In the genomic region with DNA sequence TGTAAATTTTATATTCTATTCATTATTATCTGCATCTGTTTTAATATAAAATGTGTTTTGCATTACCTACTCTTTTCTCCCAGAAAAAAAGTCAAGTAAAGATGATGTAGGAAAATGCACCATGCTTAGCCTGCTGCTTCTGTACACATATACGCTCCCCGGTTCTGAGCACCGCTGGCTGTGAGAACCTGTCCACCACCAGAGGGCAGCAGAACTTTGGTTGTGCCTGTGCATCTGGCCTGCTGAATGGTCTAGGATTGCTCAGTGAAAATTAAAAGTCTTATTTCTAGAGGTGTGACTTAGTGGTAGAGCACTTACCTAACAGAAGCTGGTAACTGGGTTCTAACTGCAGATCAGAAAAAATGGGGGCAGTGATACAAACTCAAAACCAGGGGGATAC, we compare ENCODE assay signal across 8 mouse cellular contexts. TPM values are rescaled to one million over a fixed set of nuclear protein-coding genes. Genes with fewer than 3 reads are reported as not detected.
DNase-seq lines count a peak whose midpoint lies in the region; ATAC-seq and TF ChIP-seq lines count a peak whose summit lies in the region.

No protein-coding gene starts in this region.

- DNase-seq in Muller cell, postnatal 12 days (ENCODE audit: inconsistent ontology term) = peak; percentile 50
- peak; percentile 93 to 95 for DNase-seq in cerebellum, postnatal 10 days
- DNase-seq in frontal cortex, postnatal 10 days (ENCODE audit: low spot score in 2 of 2) = peak; percentile 63 to 81
- peak; percentile 83 to 91 for DNase-seq in layer of hippocampus, postnatal 14 days (ENCODE audit: low spot score in 2 of 2)
- peak; percentile 88 for DNase-seq in lung, postnatal 0 days (ENCODE audit: low spot score)
- peak; percentile 63 for DNase-seq in retina, adult 2 months (ENCODE audit: low read depth, low spot score)
- DNase-seq in thymus, postnatal 14 days = peak; percentile 80

- H3K9ac ChIP-seq in hindbrain, embryonic 12.5 days = no peak overlapping the region
- H3K9ac ChIP-seq in lung, postnatal 0 days (replicated peaks; ENCODE audit: low read depth) = no peak overlapping the region

- no peaks in the 10 kb centered on the region for H3K27me3 ChIP-seq in hindbrain, embryonic 12.5 days
- H3K27me3 ChIP-seq in lung, postnatal 0 days (replicated peaks; ENCODE audit: insufficient read depth, low read length) = no peaks in the 10 kb centered on the region

- H3K4me3 ChIP-seq in hindbrain, embryonic 12.5 days = no peak overlapping the region
- H3K4me3 ChIP-seq in lung, postnatal 0 days (ENCODE audit: low read depth, low read length) = no peak overlapping the region

- peak; percentile 87 for ATAC-seq in hindbrain, embryonic 12.5 days (ENCODE audit: low FRiP score)
- ATAC-seq in lung, postnatal 0 days = peak; percentile 71

- TF ChIP-seq EP300 in lung, postnatal 0 days (IDR thresholded peaks at IDR 0.05) = no peak

- WGBS in hindbrain, embryonic 12.5 days = 31% methylated on average over 3 of the region's 3 CpGs
- 15% methylated on average over 3 of the region's 3 CpGs for WGBS in lung, postnatal 0 days

- H3K36me3 ChIP-seq in hindbrain, embryonic 12.5 days = peaks cover 56% of the 10 kb centered on the region
- H3K36me3 ChIP-seq in lung, postnatal 0 days (ENCODE audit: insufficient read depth, low read length) = peaks cover 26% of the 10 kb centered on the region; the same call in 1 of the 2 replicates

- H3K4me2 ChIP-seq in hindbrain, embryonic 12.5 days (replicated peaks) = no peak overlapping the region
- H3K4me2 ChIP-seq in lung, postnatal 0 days (replicated peaks; ENCODE audit: low read depth, low read length) = no peak overlapping the region

- no peaks in the 10 kb centered on the region for H3K9me3 ChIP-seq in hindbrain, embryonic 12.5 days (replicated peaks)
- no peaks in the 10 kb centered on the region for H3K9me3 ChIP-seq in lung, postnatal 0 days (ENCODE audit: low read length)

- no peak overlapping the region for H3K27ac ChIP-seq in hindbrain, embryonic 12.5 days
- H3K27ac ChIP-seq in lung, postnatal 0 days (ENCODE audit: low read length) = no peak overlapping the region

- no peaks in the 10 kb centered on the region for H3K4me1 ChIP-seq in hindbrain, embryonic 12.5 days
- no peaks in the 10 kb centered on the region for H3K4me1 ChIP-seq in lung, postnatal 0 days (ENCODE audit: insufficient read depth, low read depth, low read length)

- peak; percentile 94 for TF ChIP-seq CTCF in lung, postnatal 0 days (IDR thresholded peaks at IDR 0.05)

RNA-seq across cellular contexts. Expression of gene C1qtnf4, which starts 19.1 kb away (rescaled TPM):
- 55.5 and 58.3 TPM in 2 replicates for polyA plus RNA-seq in hindbrain, embryonic 12.5 days (2016; fragmentation: Nextera tagmentation; extraction: Ambion mirVana)
- 100 to 1,000 TPM; 172 to 176 TPM for total RNA-seq in layer of hippocampus, postnatal 14 days (2021)
- polyA plus RNA-seq in lung, postnatal 0 days (2015; fragmentation: Nextera tagmentation; extraction: Ambion mirVana) = 6.2 and 8.2 TPM in 2 replicates

RNA-seq across cellular contexts. Expression of gene Mtch2, which starts 19.6 kb away (rescaled TPM):
- polyA plus RNA-seq in hindbrain, embryonic 12.5 days (2016; fragmentation: Nextera tagmentation; extraction: Ambion mirVana) = 209 TPM in 2 replicates
- total RNA-seq in layer of hippocampus, postnatal 14 days (2021) = 100 to 1,000 TPM; 134 to 139 TPM
- polyA plus RNA-seq in lung, postnatal 0 days (2015; fragmentation: Nextera tagmentation; extraction: Ambion mirVana) = 193 and 200 TPM in 2 replicates

RNA-seq across cellular contexts. Expression of gene Kbtbd4, which starts 38.0 kb away (rescaled TPM):
- 49.8 and 56.6 TPM in 2 replicates for polyA plus RNA-seq in hindbrain, embryonic 12.5 days (2016; fragmentation: Nextera tagmentation; extraction: Ambion mirVana)
- total RNA-seq in layer of hippocampus, postnatal 14 days (2021) = 10 to 100 TPM; 31.3 to 38.8 TPM
- 18.1 and 21.3 TPM in 2 replicates for polyA plus RNA-seq in lung, postnatal 0 days (2015; fragmentation: Nextera tagmentation; extraction: Ambion mirVana)

RNA-seq across cellular contexts. Expression of gene Ndufs3, which starts 38.1 kb away (rescaled TPM):
- 182 and 188 TPM in 2 replicates for polyA plus RNA-seq in hindbrain, embryonic 12.5 days (2016; fragmentation: Nextera tagmentation; extraction: Ambion mirVana)
- 100 to 1,000 TPM; 226 to 232 TPM for total RNA-seq in layer of hippocampus, postnatal 14 days (2021)
- 146 and 159 TPM in 2 replicates for polyA plus RNA-seq in lung, postnatal 0 days (2015; fragmentation: Nextera tagmentation; extraction: Ambion mirVana)
